Mouse (Mus musculus): Measurements from ENCODE around the gene AI464131.

AI464131 gene

DNA sequence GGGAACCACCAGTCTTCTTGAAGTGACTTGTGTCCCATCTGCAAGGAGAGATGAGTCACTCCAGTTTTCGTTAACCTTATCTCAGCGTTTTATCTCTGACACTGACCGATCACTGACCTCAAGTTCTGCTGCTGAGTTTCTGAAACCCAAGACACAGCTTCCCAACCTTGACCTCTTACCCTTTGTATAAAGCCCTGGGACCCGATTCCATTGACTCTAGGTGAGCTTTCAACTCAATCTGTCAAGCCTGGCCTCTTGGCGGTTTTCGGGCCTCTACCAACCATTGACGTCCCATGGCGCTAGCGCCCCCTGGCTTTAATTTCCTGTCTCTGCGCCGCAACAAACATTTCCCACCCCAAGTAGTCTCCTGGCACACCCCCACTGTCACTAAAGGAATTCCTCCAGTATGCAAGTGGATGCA is 2.3 kb upstream of the AI464131 start:
- no peak for DNase-seq (ENCODE audit: low spot score in 2 of 2)

DNA sequence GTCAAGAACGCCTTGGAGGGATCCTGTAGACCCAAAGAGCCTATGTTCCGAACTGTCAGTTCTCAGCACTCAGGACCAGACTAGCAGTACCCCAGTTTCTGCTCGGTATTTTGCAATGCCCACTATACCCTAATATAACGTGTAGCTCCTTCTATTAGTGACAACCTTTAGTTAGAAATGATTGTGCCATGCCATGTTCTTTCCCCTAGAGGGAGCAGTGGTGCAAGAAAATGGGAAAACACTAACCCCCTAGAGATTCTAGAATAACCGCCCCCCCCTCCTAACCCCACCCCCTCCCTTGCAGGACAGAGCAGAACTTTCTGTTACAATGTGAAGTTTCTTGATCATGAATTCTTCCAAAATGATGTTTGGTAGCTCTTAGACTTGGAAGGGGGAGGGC is 1.4 kb upstream of the AI464131 start:
- DNase-seq (ENCODE audit: low spot score in 2 of 2) = no peak

DNA sequence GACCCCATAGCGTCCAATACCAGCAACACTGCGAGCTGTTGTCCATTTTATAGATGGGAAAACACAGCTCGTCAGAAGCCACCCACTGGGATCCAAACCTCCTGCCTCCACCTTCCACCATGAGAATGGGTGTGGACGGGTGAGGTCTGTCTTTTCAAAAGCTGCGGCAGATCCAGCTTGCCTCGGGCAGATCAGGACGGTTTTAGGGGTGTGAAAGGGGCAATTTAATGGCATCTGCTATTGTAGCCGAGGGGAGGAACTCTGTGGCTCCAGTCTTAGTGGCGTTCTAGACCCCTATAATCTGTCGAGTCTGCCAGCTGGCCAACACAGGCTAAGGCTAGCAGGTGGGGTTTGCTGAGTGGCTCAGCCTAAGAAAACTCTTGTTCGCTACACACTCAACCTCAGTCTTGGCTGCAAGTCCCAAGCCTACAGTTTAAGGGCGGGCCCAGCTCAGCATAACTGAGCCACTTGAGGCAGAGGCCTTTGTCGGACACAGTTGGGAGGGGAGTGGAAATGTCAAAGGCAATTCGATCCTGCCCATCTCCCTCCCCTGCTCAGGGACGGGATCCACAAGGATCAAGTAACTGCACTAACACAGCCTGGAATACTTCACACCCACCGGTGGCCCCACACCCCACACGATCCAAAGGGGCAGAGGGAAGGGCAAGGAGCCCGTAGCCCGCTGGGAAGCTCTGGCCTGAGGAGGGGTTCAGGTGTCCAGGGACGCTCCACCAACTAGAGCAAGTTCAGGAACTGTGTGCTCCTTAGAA is 520 bp downstream of the AI464131 start:
- no peak for DNase-seq (ENCODE audit: low spot score in 2 of 2)

DNA sequence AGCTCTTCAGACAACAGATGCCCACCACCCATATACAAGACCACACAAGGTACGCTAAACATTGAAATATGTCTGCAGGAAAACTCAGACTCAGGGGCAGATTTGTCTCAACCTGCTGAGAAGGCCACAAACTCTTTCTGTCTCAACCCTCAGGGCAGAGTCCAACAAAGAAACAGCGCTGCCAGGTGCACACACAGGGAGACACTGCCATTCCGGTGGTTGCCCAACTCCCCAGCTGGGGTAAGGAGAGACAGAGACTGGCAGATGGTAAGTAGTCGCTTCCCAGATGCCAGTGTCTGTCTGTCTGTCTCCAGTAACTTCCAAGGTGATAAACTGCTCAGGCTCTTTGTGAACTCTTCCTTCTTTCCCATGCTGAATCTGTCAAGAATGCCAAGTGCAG is 2.1 kb downstream of the AI464131 start:
- DNase-seq (ENCODE audit: low spot score in 2 of 2) = no peak

DNA sequence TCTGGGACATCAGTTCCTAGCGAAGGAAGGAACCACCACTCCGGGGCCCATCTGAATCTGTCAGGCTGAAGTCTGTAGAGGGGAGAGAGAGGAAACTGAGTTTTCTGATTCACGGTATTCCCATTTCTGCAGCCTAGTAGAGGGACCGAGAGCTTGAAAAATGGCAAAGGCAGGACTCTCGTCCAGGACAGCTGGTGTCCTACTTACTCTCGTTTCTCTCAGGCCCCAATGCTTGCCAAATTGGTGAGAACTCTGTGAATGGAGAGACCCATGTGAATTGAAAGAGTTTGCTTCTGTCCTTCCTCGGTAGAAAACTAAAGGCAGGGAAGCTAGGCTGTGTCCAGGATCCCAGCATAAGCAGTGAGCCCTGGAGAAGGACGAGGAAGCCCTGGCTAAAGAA is 3.3 kb downstream of the AI464131 start:
- peak in 1 of 2 experiments; percentile 40 for DNase-seq (ENCODE audit: low spot score in 2 of 2)

DNA sequence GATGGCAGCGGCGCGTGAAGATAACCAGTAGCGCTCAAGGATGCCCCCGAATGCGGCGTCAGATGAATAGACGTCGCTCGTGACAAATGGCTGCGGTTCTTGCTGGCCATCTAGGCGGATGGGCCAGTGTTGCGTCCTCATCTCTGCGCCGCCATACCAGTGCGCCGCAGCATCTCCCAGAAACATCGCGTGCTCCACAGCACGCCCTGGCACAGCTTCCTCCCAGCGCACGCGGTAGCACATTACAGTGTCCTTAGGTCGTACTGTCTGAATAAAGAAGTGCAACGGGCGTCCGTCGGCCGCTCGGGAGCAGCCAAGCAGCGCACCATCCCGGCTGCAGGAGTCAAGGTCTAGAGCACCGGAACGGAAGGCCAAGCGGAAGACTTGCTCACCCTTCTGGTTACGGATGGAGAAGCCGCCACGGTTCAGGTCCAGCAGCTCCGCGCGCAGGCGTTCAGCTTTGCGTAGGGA is 3.9 kb downstream of the AI464131 start:
- DNase-seq (ENCODE audit: low spot score in 2 of 2) = no peak

DNA sequence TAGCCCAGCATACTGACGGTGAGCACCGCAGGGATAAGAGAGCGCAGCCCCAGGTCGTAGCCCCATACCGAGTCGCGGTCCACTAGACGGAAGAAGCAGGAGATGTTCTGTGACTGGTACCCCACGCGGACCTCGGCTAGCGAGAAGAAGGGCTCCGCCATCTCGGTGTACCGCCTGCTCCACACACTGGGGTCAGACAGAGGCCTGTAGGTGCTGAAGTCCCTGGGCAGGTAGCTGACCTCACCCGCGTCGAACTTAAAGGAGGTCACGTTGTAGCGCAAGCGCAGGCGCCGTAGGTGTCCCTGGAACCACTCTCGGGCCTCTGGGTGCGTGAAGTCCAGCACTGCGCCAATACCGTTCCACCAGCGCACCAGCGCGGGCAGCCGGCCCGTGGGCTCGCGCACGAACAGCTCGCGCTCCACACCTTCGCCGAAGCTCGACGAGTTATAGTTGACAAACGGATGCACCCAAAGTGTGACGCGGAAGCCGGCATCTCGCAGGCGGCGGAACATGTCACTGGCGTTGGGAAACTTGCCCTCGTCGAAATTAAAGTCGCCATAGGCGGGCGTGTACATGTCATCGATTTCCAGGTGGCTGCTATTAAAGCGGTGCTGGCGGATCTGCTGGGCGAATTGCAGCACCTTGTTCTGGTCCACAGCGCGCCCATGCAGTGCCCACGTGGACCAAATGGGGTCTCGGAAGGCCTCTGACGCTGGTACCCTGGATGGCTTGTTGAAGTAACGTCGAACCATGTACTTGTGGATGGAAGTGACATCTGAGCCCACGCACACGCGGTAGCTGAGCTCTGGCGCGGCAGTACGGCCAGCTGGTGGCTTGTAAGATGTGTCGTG is 4.7 kb downstream of the AI464131 start:
- DNase-seq (ENCODE audit: low spot score in 2 of 2) = no peak

DNA sequence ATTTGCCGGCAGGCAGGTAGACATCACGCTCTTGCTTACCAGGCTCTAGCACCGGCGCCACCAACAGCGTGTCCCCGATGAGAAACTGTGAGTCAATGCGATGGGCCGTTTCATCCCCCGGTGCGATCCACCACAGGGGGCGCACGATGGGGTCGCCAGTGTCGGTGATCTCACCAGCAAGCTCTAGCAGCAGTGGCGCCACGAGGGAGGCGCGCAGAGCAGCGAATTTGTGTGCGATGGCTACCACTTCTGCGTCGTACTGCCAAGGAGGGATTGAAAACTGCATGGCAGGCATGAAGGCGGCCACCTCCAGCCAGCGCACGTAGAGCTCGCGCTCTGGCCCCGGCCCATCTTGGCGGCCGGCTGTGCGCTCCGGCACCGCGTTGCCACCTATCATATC is 5.3 kb downstream of the AI464131 start:
- no peak for DNase-seq (ENCODE audit: low spot score in 2 of 2)

DNA sequence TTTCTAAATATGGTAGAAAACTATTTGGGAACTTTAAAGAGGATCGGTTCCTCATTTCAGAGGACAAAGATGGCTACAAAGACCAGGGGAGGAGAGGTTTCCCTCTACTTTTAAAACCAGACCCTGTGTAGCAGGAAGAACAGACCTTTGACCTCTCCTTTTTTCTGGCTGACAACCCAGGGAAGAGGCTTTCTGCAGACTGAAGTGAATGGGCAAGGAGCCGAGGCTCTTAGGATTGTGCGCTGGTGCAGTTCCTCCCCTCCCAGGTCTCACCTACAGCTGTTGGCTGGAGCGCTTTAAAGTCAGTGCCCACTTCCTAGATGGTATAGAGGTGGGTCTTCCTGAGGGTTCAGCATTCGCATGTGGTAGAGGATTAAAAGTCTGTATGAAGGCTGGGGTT is 5.8 kb downstream of the AI464131 start:
- no peak for DNase-seq (ENCODE audit: low spot score in 2 of 2)

DNA sequence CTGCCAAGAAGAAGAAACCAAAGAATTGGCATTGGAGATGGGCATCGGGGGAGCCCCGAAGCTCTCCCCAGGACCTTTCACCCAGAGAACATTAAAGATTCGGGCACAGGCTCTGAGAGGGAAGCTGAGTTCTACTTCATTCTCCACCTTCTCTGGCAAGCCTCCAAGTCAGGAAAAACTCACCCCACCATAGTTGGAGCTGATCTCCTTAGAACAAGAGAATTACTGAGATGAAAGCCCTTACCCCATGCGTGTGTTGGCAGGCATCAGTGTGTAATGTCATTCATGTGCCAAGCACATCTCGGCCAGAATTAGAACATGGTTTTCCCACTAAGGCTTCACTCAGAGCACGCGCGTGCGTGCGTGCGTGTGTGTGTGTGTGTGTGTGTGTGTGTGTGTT is 7.0 kb downstream of the AI464131 start:
- peak in 1 of 2 experiments; percentile 49 for DNase-seq (ENCODE audit: low spot score in 2 of 2)

DNA sequence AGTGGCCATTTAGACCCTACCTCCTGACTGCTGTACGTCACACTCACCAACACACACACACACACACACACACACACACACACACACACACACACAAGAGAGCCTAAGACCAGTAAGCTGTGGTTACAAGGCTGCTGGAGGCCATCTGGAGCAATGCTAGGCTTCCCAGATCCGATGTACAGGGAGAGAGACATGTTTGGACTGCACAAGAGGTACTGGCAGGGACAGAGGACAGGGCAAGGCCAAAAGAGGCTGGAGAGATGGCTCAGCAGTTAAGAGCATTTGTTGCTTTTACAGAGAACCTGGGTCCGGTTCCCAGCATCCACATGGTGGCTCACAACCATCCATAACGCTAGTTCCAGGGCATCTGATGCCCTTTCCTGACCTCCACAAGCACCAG is 7.8 kb downstream of the AI464131 start:
- no peak for DNase-seq (ENCODE audit: low spot score in 2 of 2)

DNA sequence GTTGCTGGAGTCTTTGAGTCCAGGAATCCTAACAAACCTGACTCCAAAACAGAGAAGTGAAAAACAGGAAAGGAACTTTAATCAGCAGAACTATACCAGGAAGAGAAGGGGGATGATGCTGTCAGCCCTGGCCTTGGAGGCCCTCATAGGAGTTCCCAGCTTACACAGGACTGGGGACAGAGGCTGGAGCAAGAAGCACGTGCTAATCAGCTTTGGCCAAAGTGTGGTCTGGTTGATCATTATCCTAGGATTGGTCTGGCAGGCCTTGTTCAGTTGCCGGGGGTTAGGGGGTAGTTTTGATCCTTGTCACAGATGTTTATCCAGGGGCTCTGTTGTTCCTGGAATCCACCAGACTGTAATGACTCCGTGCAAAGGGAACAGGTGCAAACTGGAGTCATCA is 8.5 kb downstream of the AI464131 start:
- no peak for DNase-seq (ENCODE audit: low spot score in 2 of 2)

DNA sequence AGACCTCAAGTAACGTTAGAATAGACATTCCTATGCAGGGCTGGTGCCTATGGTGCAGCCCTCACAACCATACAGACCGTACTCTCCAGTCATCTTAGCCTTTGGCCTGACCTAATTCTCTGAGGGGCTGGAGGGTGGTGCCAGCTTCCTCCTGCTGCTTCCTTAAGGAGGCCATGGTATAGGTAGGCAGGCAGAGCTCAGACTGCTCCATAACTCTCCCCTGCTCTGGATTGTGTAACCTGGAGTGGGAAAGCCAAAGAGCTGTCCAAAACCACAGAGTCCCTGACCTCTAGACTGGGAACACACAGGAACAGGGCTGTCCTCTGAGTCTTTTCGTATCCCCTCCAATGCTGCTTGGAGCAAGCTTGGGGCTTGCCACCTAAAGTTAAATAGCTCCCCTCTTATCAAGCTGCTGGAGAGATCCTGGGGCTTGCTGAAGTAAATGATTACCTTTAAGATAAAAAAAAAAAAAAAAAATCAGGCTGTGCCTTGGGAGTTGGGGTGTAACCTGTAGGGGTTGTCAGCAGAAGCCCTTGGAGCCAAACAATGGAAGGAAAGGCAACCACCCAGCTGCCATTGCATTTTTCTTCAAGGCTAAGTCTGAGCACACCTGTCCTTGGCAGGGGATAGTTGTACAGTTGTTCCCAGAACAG is 9.3 kb downstream of the AI464131 start:
- DNase-seq (ENCODE audit: low spot score in 2 of 2) = no peak

DNA sequence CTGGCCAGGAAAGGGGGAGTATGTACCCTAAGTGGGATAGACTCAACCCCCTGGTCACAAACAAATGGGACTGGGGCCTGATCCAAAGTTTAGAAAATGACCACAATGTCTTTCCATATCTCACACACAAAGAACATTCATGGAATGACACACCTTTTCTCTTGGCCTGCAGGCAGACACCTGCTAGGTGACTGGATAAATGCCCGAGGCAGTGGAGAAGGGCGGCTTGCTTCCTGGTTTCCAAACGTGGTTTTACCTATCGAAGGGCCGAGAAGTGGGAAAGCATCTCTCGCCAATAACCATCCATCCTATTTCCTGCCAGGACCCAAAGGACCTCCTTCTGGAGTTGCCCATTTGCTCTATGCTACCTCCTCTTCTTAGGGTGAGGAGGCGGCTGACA is 9.9 kb downstream of the AI464131 start:
- no peak for DNase-seq (ENCODE audit: low spot score in 2 of 2)

DNA sequence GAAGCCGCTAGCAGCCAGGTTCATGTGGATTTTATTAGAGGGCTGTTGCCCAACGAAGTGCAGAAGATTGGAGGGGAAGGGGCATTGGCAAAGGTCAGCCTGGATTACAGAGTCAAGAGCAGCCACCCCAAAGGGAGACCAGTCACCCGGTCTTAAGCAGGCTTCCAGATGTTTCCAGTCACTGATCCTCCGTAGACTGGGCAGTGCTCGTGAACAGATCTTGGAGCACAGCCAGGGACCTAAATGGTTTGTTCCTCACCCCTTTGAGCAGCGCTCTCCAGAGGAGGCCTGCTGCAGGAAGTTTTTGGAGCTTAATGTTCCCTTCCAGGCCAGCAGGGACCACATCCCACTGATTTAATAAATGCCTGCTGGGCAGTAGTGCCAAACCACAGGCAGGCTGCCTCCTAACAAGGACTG is 21.3 kb downstream of the AI464131 start:
- peak; percentile 86 to 87 for DNase-seq (ENCODE audit: low spot score in 2 of 2)

DNA sequence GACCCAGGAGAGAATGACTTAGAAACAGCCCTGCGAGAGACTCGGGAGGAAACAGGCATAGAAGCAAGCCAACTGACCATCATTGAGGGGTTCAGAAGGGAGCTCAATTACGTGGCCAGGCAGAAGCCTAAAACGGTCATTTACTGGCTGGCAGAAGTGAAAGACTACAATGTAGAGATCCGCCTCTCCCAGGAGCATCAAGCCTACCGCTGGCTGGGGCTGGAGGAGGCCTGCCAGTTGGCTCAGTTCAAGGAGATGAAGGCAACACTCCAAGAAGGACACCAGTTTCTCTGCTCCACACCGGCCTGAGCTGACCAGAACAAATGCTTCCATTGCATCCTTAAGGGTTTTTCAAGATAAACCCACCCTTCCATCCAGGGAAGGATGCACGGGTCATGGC is 22.6 kb downstream of the AI464131 start:
- DNase-seq (ENCODE audit: low spot score in 2 of 2) = peak; percentile 86

DNA sequence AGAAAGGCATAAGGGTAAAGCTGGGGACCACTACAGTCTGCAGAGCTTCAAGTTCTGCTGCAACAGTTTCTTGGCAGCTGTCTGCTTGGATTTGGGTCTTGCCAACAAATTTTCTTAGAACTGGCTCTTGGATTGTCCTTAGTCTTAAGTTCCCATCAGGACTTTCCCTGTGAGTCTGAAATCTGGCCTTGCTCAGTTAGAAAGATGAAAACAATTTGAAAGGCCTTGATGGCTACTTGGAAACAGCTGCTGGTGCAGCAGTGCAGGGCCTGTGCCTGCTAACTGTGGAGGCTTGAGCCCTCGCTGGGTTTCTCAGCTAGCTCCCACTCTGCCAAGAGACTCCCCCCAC is 23.4 kb downstream of the AI464131 start:
- peak; percentile 80 to 83 for DNase-seq (ENCODE audit: low spot score in 2 of 2)

DNA sequence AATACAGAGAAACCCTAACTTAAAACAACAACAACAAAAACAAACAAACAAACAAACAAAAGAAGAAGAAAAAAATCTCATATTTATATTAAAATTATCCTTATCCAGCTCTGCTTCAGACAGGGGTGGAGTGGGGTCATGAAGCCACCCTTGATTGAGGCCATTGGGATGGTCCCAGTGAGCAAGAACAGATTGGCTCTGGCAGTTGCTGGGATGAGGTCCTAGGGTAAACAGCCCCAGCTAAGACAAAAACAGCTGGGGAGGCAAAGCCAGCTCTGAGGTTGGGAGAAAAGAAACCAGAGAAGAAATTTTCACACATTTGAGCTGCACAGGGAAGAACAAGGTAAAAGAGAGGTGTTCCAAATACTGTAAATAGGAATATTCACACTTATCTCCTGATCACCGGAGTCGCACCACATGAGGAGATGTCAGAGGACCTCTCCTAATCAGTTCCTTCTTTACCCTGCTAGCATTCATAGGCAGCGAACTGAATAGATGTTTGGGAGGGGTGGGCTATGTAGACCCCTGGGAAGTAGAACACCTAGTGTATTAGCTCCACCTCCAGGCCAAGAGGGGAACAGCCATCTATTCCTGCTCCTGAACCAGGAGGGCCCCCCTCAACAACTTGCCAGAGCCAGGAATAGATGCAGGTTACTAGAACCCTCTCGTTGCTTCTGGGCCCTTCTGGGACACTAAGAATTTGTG is 24.0 kb downstream of the AI464131 start:
- no peak for DNase-seq (ENCODE audit: low spot score in 2 of 2)

DNA sequence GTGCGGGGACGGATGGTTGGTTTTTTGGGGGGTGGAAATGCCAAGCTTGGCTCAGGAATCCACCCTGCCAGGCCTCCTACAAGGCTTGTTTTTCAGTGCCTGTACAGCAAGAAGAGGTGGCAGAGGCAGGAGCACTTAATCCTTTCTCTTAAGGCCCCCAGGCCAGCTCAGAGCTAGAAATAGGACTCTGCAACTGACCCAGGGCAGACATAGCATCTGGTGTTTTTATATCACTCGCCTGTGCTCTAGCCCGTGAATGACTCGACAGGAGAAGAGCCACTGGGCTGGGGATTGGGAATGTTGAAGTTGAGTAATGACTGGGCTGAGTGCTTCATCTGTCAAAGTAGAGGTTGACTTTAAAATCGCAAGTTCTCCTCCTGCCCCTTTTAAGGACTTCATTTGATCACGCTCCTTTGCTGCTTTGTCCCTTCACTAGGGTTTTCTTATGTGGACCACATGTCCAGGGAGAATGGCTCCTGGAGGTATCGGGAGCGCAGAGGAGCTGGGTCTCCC is 25.2 kb downstream of the AI464131 start:
- DNase-seq (ENCODE audit: low spot score in 2 of 2) = no peak

DNA sequence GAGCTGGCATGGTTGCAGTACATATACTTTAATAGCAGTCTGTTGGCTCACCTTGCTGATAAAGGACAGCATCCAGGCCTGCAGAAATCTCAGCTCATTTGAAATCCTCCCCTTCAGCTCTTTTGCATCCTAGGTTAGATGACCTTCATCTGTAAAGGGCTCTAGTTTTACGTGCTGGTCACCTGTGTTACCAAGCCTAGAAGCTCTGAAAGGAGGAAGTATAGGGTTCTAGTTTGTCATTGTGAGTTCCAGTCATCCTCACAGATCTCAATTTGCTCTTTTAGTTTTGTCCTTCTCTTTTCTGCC is 31.5 kb downstream of the AI464131 start:
- DNase-seq (ENCODE audit: low spot score in 2 of 2) = no peak

DNA sequence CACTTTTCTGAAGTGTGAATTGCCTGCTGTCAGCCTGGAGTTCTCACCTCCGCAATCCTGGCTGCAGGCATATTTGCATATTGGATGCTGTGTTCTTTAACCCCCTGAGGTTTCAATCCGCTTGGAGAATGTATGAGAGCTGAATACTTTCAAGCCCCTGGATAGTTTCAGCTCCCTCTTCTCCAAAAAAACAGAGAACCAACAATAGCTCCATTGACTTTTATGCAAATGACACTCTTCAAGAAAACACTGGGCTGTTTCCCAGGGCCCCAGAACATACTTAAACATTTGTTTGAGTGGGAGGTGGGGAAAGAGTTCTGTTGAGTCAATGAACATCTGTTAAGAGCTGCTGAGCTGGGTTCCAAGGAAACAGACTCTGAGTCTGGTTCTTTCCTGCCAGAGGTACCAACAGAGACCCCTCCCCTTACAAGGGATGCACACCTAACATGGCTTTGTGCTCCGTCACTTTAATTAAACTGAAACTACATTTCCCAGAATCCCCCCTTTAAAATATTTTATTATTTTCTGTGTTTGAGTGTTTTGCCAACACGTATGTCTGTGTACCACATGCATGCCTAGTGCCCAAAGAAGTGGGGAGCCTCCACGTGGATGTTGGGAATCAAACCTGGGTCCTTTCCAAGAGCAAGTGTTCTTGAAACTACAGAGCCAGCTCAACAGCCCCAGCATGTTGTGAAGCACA is 32.0 kb downstream of the AI464131 start:
- DNase-seq (ENCODE audit: low spot score in 2 of 2) = peak in 1 of 2 experiments; percentile 9

Measured in heart, adult 9 months (tissue).